Mouse (Mus musculus): Measurements from ENCODE around the gene Wipf1.

- TF ChIP-seq POLR2A (IDR thresholded peaks at IDR 0.05; ENCODE audit: low read depth, low read length) (no peak), CTCF (IDR thresholded peaks at IDR 0.05; ENCODE audit: borderline replicate concordance, insufficient read depth, low read length) (no peak)
Observed at GRCm38 (mm10) chr2:73539697-73540096, 10.2 kb upstream of the Wipf1 start.
